Mouse (Mus musculus) small intestine, adult 2 months (tissue): ENCODE results near the gene Dph6.
"Not testable (repeated sequence)": the region's sequence is repeated elsewhere in the genome, so short reads cannot be mapped to it uniquely, and the experiment has no call there.

ENCODE experiments used
- CTCF ChIP-seq: fragments of 200-500 bp; IDR thresholded peaks from 2 replicates; pipeline ENCODE4 v1.5.1; 2012; ENCODE audit warnings: low read depth, mild to moderate bottlenecking, control low read depth, inconsistent platforms, low read length, moderate library complexity, mixed read lengths; ENCODE audit not compliant: insufficient replicate concordance, insufficient read length; ENCODE audit errors: extremely low read depth
- POLR2A ChIP-seq: fragments of 200-500 bp; IDR thresholded peaks from 2 replicates; pipeline ENCODE4 v1.6.1; 2012; ENCODE audit warnings: low read depth, mild to moderate bottlenecking, control low read depth, inconsistent platforms, low read length, moderate library complexity

DNA sequence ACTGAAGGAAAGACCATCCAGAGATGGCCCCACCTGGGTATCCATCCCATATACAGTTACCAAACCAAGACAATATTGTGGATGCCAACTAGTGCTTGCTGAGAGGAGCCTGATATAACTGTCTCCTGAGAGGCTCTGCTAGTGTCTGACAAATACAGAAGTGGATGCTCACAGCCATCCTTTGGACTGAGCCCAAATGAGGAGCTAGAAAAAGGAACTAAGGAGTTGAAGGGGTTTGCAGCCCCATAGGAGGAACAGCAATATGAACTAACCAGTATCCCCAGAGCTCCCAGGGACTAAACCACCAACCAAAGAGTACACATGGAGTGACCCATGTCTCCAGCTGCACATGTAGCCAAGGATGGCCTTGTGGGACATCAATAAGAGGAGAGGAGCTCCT lies 49.6 kb downstream of the Dph6 start:
- TF ChIP-seq CTCF, POLR2A: not testable (repeated sequence)
